In the genomic region with DNA sequence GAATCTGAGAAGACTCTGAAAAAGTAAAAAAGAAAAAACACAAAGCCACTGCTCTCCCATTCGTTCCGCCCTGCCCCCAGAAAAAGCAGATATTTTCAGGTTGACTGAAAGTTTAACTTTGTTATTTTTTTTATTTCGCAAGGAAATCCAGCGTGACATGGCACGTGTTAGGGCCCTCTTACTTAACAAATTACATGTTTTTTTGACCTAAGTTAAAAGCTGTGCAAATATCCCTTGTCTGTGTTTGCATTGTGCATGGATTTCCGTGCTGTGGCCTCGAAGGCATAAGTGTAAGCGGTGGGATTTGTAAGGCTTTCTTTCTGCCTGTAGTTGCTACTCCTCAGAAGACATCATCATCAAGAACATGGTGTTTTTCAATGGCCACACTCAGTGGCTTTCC, we compare ENCODE assay signal across 26 mouse cellular contexts.
DNase-seq lines count a peak whose midpoint lies in the region; ATAC-seq and TF ChIP-seq lines count a peak whose summit lies in the region.
"Had no signal": no experiment of that assay in that cellular context is flagged by ENCODE, and none has a peak within 500 bp of the region (broad histone marks: within the 10 kb centered on the region; RNA-seq: fewer than 3 reads in every experiment).

No protein-coding gene starts in this region.

- H3K4me3 ChIP-seq in intestine, postnatal 0 days (ENCODE audit: low read depth, low read length): no peak overlapping the region
- H3K4me3 ChIP-seq in intestine, embryonic 15.5 days (replicated peaks): no peak overlapping the region
- no peak overlapping the region for H3K4me3 ChIP-seq in liver, adult 2 months (ENCODE audit: insufficient read depth, low read depth, low read length)
- no peak overlapping the region for H3K4me3 ChIP-seq in liver, embryonic 12.5 days
- H3K4me3 ChIP-seq in embryonic facial prominence, embryonic 14.5 days (ENCODE audit: low read depth, low read length): no peak overlapping the region
- no peak overlapping the region for H3K4me3 ChIP-seq in left cerebral cortex, adult 2 months
- H3K4me3 ChIP-seq: hindbrain, embryonic 15.5 days; limb, embryonic 13.5 days; neural tube, embryonic 13.5 days had no signal

- no peak overlapping the region for H3K9ac ChIP-seq in intestine, postnatal 0 days (ENCODE audit: low read depth, low read length)
- H3K9ac ChIP-seq in intestine, embryonic 15.5 days: no peak overlapping the region
- no peak overlapping the region for H3K9ac ChIP-seq in liver, adult 2 months (ENCODE audit: low read depth, low read length)
- H3K9ac ChIP-seq in liver, embryonic 12.5 days: no peak overlapping the region
- H3K9ac ChIP-seq in embryonic facial prominence, embryonic 14.5 days (ENCODE audit: low read depth, low read length): no peak overlapping the region
- H3K9ac ChIP-seq: hindbrain, embryonic 15.5 days; limb, embryonic 13.5 days; liver, embryonic 14.5 days; lung, embryonic 14.5 days; neural tube, embryonic 13.5 days had no signal

- H3K4me2 ChIP-seq in intestine, postnatal 0 days (replicated peaks; ENCODE audit: low read depth): 0 out of 2 replicates have a peak overlapping the region, but pooled peaks have one; percentile 9
- no peak overlapping the region for H3K4me2 ChIP-seq in intestine, embryonic 15.5 days (replicated peaks)
- no peak overlapping the region for H3K4me2 ChIP-seq in liver, embryonic 12.5 days
- peak overlapping the region; percentile 21; the same call in 1 of the 2 replicates for H3K4me2 ChIP-seq in embryonic facial prominence, embryonic 14.5 days (ENCODE audit: low read depth, low read length)
- H3K4me2 ChIP-seq: heart, embryonic 11.5 days; hindbrain, embryonic 15.5 days; limb, embryonic 13.5 days; lung, embryonic 14.5 days; midbrain, embryonic 11.5 days; neural tube, embryonic 13.5 days had no signal

- H3K27ac ChIP-seq in intestine, postnatal 0 days (ENCODE audit: low read depth, low read length): no peak overlapping the region
- H3K27ac ChIP-seq in intestine, embryonic 15.5 days: no peak overlapping the region
- H3K27ac ChIP-seq in liver, adult 2 months (replicated peaks; ENCODE audit: insufficient read depth, low read depth, low read length): no peak overlapping the region
- no peak overlapping the region for H3K27ac ChIP-seq in liver, embryonic 12.5 days
- H3K27ac ChIP-seq in embryonic facial prominence, embryonic 14.5 days (replicated peaks; ENCODE audit: low read depth, low read length): no peak overlapping the region
- no peak overlapping the region for H3K27ac ChIP-seq in left cerebral cortex, adult 2 months
- H3K27ac ChIP-seq: hindbrain, embryonic 15.5 days; limb, embryonic 13.5 days; liver, embryonic 14.5 days; neural tube, embryonic 13.5 days had no signal

- ATAC-seq in intestine, postnatal 0 days: no peak
- ATAC-seq in intestine, embryonic 15.5 days: no peak
- ATAC-seq in liver, embryonic 12.5 days: no peak
- 0 out of 2 replicates have a peak, but pooled peaks have one; percentile 37 for ATAC-seq in embryonic facial prominence, embryonic 14.5 days (ENCODE audit: low read depth)
- ATAC-seq: activated CD4-positive, CD25-positive, alpha-beta regulatory T cell, adult 4 months; forebrain, embryonic 14.5 days; midbrain, embryonic 16.5 days had no signal

- no peak for TF ChIP-seq POLR2A in liver, adult 2 months (IDR thresholded peaks at IDR 0.05; ENCODE audit: extremely low read depth, insufficient read depth, low read length)

- no peaks in the 10 kb centered on the region for H3K9me3 ChIP-seq in intestine, postnatal 0 days (ENCODE audit: control insufficient read depth)
- no peaks in the 10 kb centered on the region for H3K9me3 ChIP-seq in intestine, embryonic 15.5 days
- H3K9me3 ChIP-seq in liver, embryonic 12.5 days (replicated peaks): no peaks in the 10 kb centered on the region
- H3K9me3 ChIP-seq in embryonic facial prominence, embryonic 14.5 days (ENCODE audit: control insufficient read depth, low read length): no peaks in the 10 kb centered on the region
- H3K9me3 ChIP-seq: hindbrain, embryonic 15.5 days; limb, embryonic 13.5 days; neural tube, embryonic 13.5 days had no signal

- no peaks in the 10 kb centered on the region for H3K27me3 ChIP-seq in intestine, postnatal 0 days (replicated peaks; ENCODE audit: control insufficient read depth, insufficient read depth, low read length)
- H3K27me3 ChIP-seq in intestine, embryonic 15.5 days (replicated peaks): no peaks in the 10 kb centered on the region
- H3K27me3 ChIP-seq in liver, adult 2 months (ENCODE audit: control insufficient read depth, insufficient read depth, low read length): no peaks in the 10 kb centered on the region
- H3K27me3 ChIP-seq in liver, embryonic 12.5 days (replicated peaks): no peaks in the 10 kb centered on the region
- H3K27me3 ChIP-seq in embryonic facial prominence, embryonic 14.5 days (replicated peaks; ENCODE audit: control insufficient read depth, insufficient read depth, low read length): peaks cover 3% of the 10 kb centered on the region
- H3K27me3 ChIP-seq: CH12.LX had no signal

- TF ChIP-seq CTCF in intestine, postnatal 0 days (IDR thresholded peaks at IDR 0.05; ENCODE audit: low read depth): no peak
- TF ChIP-seq CTCF in liver, adult 2 months (IDR thresholded peaks at IDR 0.05; ENCODE audit: low read depth, low read length): no peak
- TF ChIP-seq CTCF in left cerebral cortex, adult 2 months (IDR thresholded peaks at IDR 0.05): no peak

- intact Hi-C loops in left cerebral cortex, adult 2 months (cut with DNase I): no loop called here

- no peaks in the 10 kb centered on the region for H3K36me3 ChIP-seq in intestine, postnatal 0 days (ENCODE audit: control insufficient read depth, insufficient read depth)
- H3K36me3 ChIP-seq in intestine, embryonic 15.5 days: no peaks in the 10 kb centered on the region
- no peaks in the 10 kb centered on the region for H3K36me3 ChIP-seq in liver, adult 2 months (ENCODE audit: control insufficient read depth, insufficient read depth, low read length)
- no peaks in the 10 kb centered on the region for H3K36me3 ChIP-seq in liver, embryonic 12.5 days
- H3K36me3 ChIP-seq in embryonic facial prominence, embryonic 14.5 days (ENCODE audit: control insufficient read depth, insufficient read depth, low read length): no peaks in the 10 kb centered on the region
- H3K36me3 ChIP-seq: hindbrain, embryonic 15.5 days; limb, embryonic 13.5 days; neural tube, embryonic 13.5 days had no signal

- WGBS in intestine, postnatal 0 days: 55% methylated on average over 8 of the region's 8 CpGs
- WGBS in intestine, embryonic 15.5 days: 49% methylated on average over 8 of the region's 8 CpGs
- whole genome bisulfite sequencing in liver, adult 2 months: 11% methylated on average over 8 of the region's 8 CpGs
- 64% methylated on average over 8 of the region's 8 CpGs for WGBS in liver, embryonic 12.5 days (ENCODE audit: insufficient replicate concordance)
- 21% methylated on average over 8 of the region's 8 CpGs for WGBS in embryonic facial prominence, embryonic 14.5 days

- DNase-seq in embryo, embryonic 11 days: peak; percentile 45
- DNase-seq in embryo, embryonic 10 days (ENCODE audit: low spot score): no peak
- peak; percentile 79 for DNase-seq in liver, adult 2 months (ENCODE audit: extremely low read depth, low read depth, low spot score)
- DNase-seq in embryonic facial prominence, embryonic 14.5 days (ENCODE audit: low spot score): peak; percentile 59
- DNase-seq in left cerebral cortex, adult 2 months (ENCODE audit: extremely low spot score in 1 of 2, low spot score in 2 of 2): no peak
- DNase-seq: adrenal gland, adult 2 months; adrenal gland, postnatal 36 days; cerebellum, adult 18-20 months; cerebellum, postnatal 14 days; gastrocnemius, postnatal 14 days; kidney, postnatal 14 days; lung, embryonic 14.5 days; lung, postnatal 36 days had no signal

- H3K79me2 ChIP-seq in liver, adult 2 months (ENCODE audit: control insufficient read depth, insufficient read depth, low read length): no peaks in the 10 kb centered on the region

- H3K4me1 ChIP-seq in intestine, postnatal 0 days (replicated peaks; ENCODE audit: control insufficient read depth, insufficient read depth, low read length): no peaks in the 10 kb centered on the region
- no peaks in the 10 kb centered on the region for H3K4me1 ChIP-seq in intestine, embryonic 15.5 days (replicated peaks)
- H3K4me1 ChIP-seq in liver, adult 2 months (ENCODE audit: control insufficient read depth, insufficient read depth, low read length): peaks cover 3% of the 10 kb centered on the region
- no peaks in the 10 kb centered on the region for H3K4me1 ChIP-seq in liver, embryonic 12.5 days
- no peaks in the 10 kb centered on the region for H3K4me1 ChIP-seq in embryonic facial prominence, embryonic 14.5 days (ENCODE audit: control insufficient read depth, insufficient read depth, low read length)
- H3K4me1 ChIP-seq: limb, embryonic 13.5 days had no signal

Comparison
In these comparisons a context has a peak if more than half of its experiments do, and no peak if none do; other contexts are left out.
1. DNase-seq: peak in embryo, embryonic 11 days (single experiment), liver, adult 2 months (single experiment) and embryonic facial prominence, embryonic 14.5 days (single experiment); none in embryo, embryonic 10 days (single experiment) and left cerebral cortex, adult 2 months (0 of 2).
2. H3K4me2 ChIP-seq: peak in intestine, postnatal 0 days (single experiment) and embryonic facial prominence, embryonic 14.5 days (single experiment); none in intestine, embryonic 15.5 days (single experiment) and liver, embryonic 12.5 days (single experiment).